Mouse (Mus musculus): Measurements from ENCODE around the gene Ryr2. TPM values are rescaled to one million over a fixed set of nuclear protein-coding genes. Genes with fewer than 3 reads are reported as not detected.

The Ryr2 gene
- polyA plus RNA-seq, 1 experiment from 2014 or later, result 0.32 TPM

- H3K4me2 ChIP-seq (replicated peaks; ENCODE audit: low read depth, low read length), result no peak overlapping the region
- WGBS, result 88% methylated on average over 9 of the region's 9 CpGs
- no peaks in the 10 kb centered on the region for H3K36me3 ChIP-seq (ENCODE audit: control insufficient read depth, insufficient read depth, low read length)
- no peak overlapping the region for H3K27ac ChIP-seq (ENCODE audit: low read depth, low read length)
- no peaks in the 10 kb centered on the region for H3K9me3 ChIP-seq (ENCODE audit: control insufficient read depth, low read length)
- H3K4me1 ChIP-seq (ENCODE audit: control insufficient read depth, insufficient read depth, low read length), result no peaks in the 10 kb centered on the region
- ATAC-seq (ENCODE audit: low FRiP score, low TSS enrichment), result no peak
- H3K27me3 ChIP-seq (ENCODE audit: control insufficient read depth, insufficient read depth, low read length), result no peaks in the 10 kb centered on the region
- no peak overlapping the region for H3K4me3 ChIP-seq (ENCODE audit: low read length)
- H3K9ac ChIP-seq (ENCODE audit: low read depth, low read length), result no peak overlapping the region
Observed at GRCm38 (mm10) chr13:11745479-11745878, 361.3 kb downstream of the Ryr2 start.

GRCm38 (mm10) chr13:11738211-11738610, 368.5 kb downstream of the Ryr2 start:
- no peak overlapping the region for H3K4me3 ChIP-seq (ENCODE audit: low read length)
- no peaks in the 10 kb centered on the region for H3K9me3 ChIP-seq (ENCODE audit: control insufficient read depth, low read length)
- no peak overlapping the region for H3K27ac ChIP-seq (ENCODE audit: low read depth, low read length)
- H3K4me1 ChIP-seq (ENCODE audit: control insufficient read depth, insufficient read depth, low read length), result no peaks in the 10 kb centered on the region
- 84% methylated on average over 12 of the region's 12 CpGs for WGBS
- H3K36me3 ChIP-seq (ENCODE audit: control insufficient read depth, insufficient read depth, low read length), result no peaks in the 10 kb centered on the region
- H3K4me2 ChIP-seq (replicated peaks; ENCODE audit: low read depth, low read length), result no peak overlapping the region
- no peak for ATAC-seq (ENCODE audit: low FRiP score, low TSS enrichment)
- no peak overlapping the region for H3K9ac ChIP-seq (ENCODE audit: low read depth, low read length)
- H3K27me3 ChIP-seq (ENCODE audit: control insufficient read depth, insufficient read depth, low read length), result no peaks in the 10 kb centered on the region

GRCm38 (mm10) chr13:11716216-11716615, 390.5 kb downstream of the Ryr2 start:
- WGBS, result 98% methylated on average over 4 of the region's 4 CpGs
- no peaks in the 10 kb centered on the region for H3K4me1 ChIP-seq (ENCODE audit: control insufficient read depth, insufficient read depth, low read length)
- no peaks in the 10 kb centered on the region for H3K27me3 ChIP-seq (ENCODE audit: control insufficient read depth, insufficient read depth, low read length)
- no peak for ATAC-seq (ENCODE audit: low FRiP score, low TSS enrichment)
- H3K9me3 ChIP-seq (ENCODE audit: control insufficient read depth, low read length), result no peaks in the 10 kb centered on the region
- H3K36me3 ChIP-seq (ENCODE audit: control insufficient read depth, insufficient read depth, low read length), result no peaks in the 10 kb centered on the region
- H3K4me2 ChIP-seq (replicated peaks; ENCODE audit: low read depth, low read length), result no peak overlapping the region
- H3K9ac ChIP-seq (ENCODE audit: low read depth, low read length), result no peak overlapping the region
- H3K27ac ChIP-seq (ENCODE audit: low read depth, low read length), result no peak overlapping the region
- H3K4me3 ChIP-seq (ENCODE audit: low read length), result no peak overlapping the region

GRCm38 (mm10) chr13:11709708-11710471, 396.9 kb downstream of the Ryr2 start:
- no peak for ATAC-seq (ENCODE audit: low FRiP score, low TSS enrichment)

GRCm38 (mm10) chr13:11701721-11702120, 405.0 kb downstream of the Ryr2 start:
- Histone ChIP-seq H3K36me3 (ENCODE audit: control insufficient read depth, insufficient read depth, low read length) (no peaks in the 10 kb centered on the region), H3K4me1 (ENCODE audit: control insufficient read depth, insufficient read depth, low read length) (no peaks in the 10 kb centered on the region), H3K27ac (ENCODE audit: low read depth, low read length) (no peak overlapping the region), H3K27me3 (ENCODE audit: control insufficient read depth, insufficient read depth, low read length) (no peaks in the 10 kb centered on the region), H3K9me3 (ENCODE audit: control insufficient read depth, low read length) (no peaks in the 10 kb centered on the region), H3K9ac (ENCODE audit: low read depth, low read length) (no peak overlapping the region), H3K4me2 (replicated peaks; ENCODE audit: low read depth, low read length) (no peak overlapping the region), H3K4me3 (ENCODE audit: low read length) (no peak overlapping the region)
- ATAC-seq (ENCODE audit: low FRiP score, low TSS enrichment), result no peak
- WGBS, result 85% methylated on average over 3 of the region's 3 CpGs

More at GRCm38 (mm10) chr13:11709708-11710471, 396.9 kb downstream of the Ryr2 start:
- Histone ChIP-seq H3K4me3 (ENCODE audit: low read length) (no peak overlapping the region), H3K4me1 (ENCODE audit: control insufficient read depth, insufficient read depth, low read length) (no peaks in the 10 kb centered on the region), H3K27me3 (ENCODE audit: control insufficient read depth, insufficient read depth, low read length) (no peaks in the 10 kb centered on the region), H3K36me3 (ENCODE audit: control insufficient read depth, insufficient read depth, low read length) (no peaks in the 10 kb centered on the region), H3K27ac (ENCODE audit: low read depth, low read length) (no peak overlapping the region), H3K9ac (ENCODE audit: low read depth, low read length) (no peak overlapping the region), H3K9me3 (ENCODE audit: control insufficient read depth, low read length) (no peaks in the 10 kb centered on the region), H3K4me2 (replicated peaks; ENCODE audit: low read depth, low read length) (no peak overlapping the region)
- 87% methylated on average over 7 of the region's 7 CpGs for WGBS

- Histone ChIP-seq H3K4me2 (replicated peaks; ENCODE audit: low read depth, low read length) (no peak overlapping the region), H3K9me3 (ENCODE audit: control insufficient read depth, low read length) (no peaks in the 10 kb centered on the region), H3K9ac (ENCODE audit: low read depth, low read length) (no peak overlapping the region), H3K4me3 (ENCODE audit: low read length) (no peak overlapping the region), H3K27ac (ENCODE audit: low read depth, low read length) (no peak overlapping the region), H3K27me3 (ENCODE audit: control insufficient read depth, insufficient read depth, low read length) (no peaks in the 10 kb centered on the region), H3K4me1 (ENCODE audit: control insufficient read depth, insufficient read depth, low read length) (no peaks in the 10 kb centered on the region), H3K36me3 (ENCODE audit: control insufficient read depth, insufficient read depth, low read length) (no peaks in the 10 kb centered on the region)
- 80% methylated on average over 1 of the region's 1 CpGs for WGBS
- ATAC-seq (ENCODE audit: low FRiP score, low TSS enrichment), result no peak
Observed at GRCm38 (mm10) chr13:11696496-11696895, 410.2 kb downstream of the Ryr2 start.

- Histone ChIP-seq H3K27me3 (ENCODE audit: control insufficient read depth, insufficient read depth, low read length) (no peaks in the 10 kb centered on the region), H3K9me3 (ENCODE audit: control insufficient read depth, low read length) (no peaks in the 10 kb centered on the region), H3K36me3 (ENCODE audit: control insufficient read depth, insufficient read depth, low read length) (no peaks in the 10 kb centered on the region), H3K4me2 (replicated peaks; ENCODE audit: low read depth, low read length) (no peak overlapping the region), H3K27ac (ENCODE audit: low read depth, low read length) (no peak overlapping the region), H3K4me1 (ENCODE audit: control insufficient read depth, insufficient read depth, low read length) (no peaks in the 10 kb centered on the region), H3K4me3 (ENCODE audit: low read length) (no peak overlapping the region), H3K9ac (ENCODE audit: low read depth, low read length) (no peak overlapping the region)
- WGBS, result 47% methylated on average over 4 of the region's 4 CpGs
- ATAC-seq (ENCODE audit: low FRiP score, low TSS enrichment), result peak; percentile 55; the same call in 1 of the 2 replicates
Observed at GRCm38 (mm10) chr13:11681802-11682201, 424.9 kb downstream of the Ryr2 start.

- H3K9me3 ChIP-seq (ENCODE audit: control insufficient read depth, low read length), result no peaks in the 10 kb centered on the region
- ATAC-seq (ENCODE audit: low FRiP score, low TSS enrichment), result no peak
- H3K27ac ChIP-seq (ENCODE audit: low read depth, low read length), result no peak overlapping the region
- no peaks in the 10 kb centered on the region for H3K27me3 ChIP-seq (ENCODE audit: control insufficient read depth, insufficient read depth, low read length)
- H3K4me1 ChIP-seq (ENCODE audit: control insufficient read depth, insufficient read depth, low read length), result no peaks in the 10 kb centered on the region
- H3K4me2 ChIP-seq (replicated peaks; ENCODE audit: low read depth, low read length), result no peak overlapping the region
- H3K4me3 ChIP-seq (ENCODE audit: low read length), result no peak overlapping the region
- H3K36me3 ChIP-seq (ENCODE audit: control insufficient read depth, insufficient read depth, low read length), result no peaks in the 10 kb centered on the region
- H3K9ac ChIP-seq (ENCODE audit: low read depth, low read length), result no peak overlapping the region
Observed at GRCm38 (mm10) chr13:11662815-11663214, 443.9 kb downstream of the Ryr2 start.

GRCm38 (mm10) chr13:11644846-11645245, 461.9 kb downstream of the Ryr2 start:
- H3K9me3 ChIP-seq (ENCODE audit: control insufficient read depth, low read length), result no peaks in the 10 kb centered on the region
- no peak overlapping the region for H3K4me2 ChIP-seq (replicated peaks; ENCODE audit: low read depth, low read length)
- no peak overlapping the region for H3K9ac ChIP-seq (ENCODE audit: low read depth, low read length)
- H3K36me3 ChIP-seq (ENCODE audit: control insufficient read depth, insufficient read depth, low read length), result no peaks in the 10 kb centered on the region
- no peak overlapping the region for H3K27ac ChIP-seq (ENCODE audit: low read depth, low read length)
- ATAC-seq (ENCODE audit: low FRiP score, low TSS enrichment), result no peak
- no peaks in the 10 kb centered on the region for H3K27me3 ChIP-seq (ENCODE audit: control insufficient read depth, insufficient read depth, low read length)
- no peak overlapping the region for H3K4me3 ChIP-seq (ENCODE audit: low read length)
- WGBS, result 95% methylated on average over 1 of the region's 1 CpGs
- H3K4me1 ChIP-seq (ENCODE audit: control insufficient read depth, insufficient read depth, low read length), result no peaks in the 10 kb centered on the region
